Mouse (Mus musculus) ovary, adult 18-20 months (tissue): ENCODE data around the gene Rasgef1c.

Experiments used
- DNase-seq: peaks from one replicate; pipeline ENCODE4 v3.0.0; 2022; ENCODE audit warnings: low spot score, mixed read lengths

Gene Rasgef1c

DNA sequence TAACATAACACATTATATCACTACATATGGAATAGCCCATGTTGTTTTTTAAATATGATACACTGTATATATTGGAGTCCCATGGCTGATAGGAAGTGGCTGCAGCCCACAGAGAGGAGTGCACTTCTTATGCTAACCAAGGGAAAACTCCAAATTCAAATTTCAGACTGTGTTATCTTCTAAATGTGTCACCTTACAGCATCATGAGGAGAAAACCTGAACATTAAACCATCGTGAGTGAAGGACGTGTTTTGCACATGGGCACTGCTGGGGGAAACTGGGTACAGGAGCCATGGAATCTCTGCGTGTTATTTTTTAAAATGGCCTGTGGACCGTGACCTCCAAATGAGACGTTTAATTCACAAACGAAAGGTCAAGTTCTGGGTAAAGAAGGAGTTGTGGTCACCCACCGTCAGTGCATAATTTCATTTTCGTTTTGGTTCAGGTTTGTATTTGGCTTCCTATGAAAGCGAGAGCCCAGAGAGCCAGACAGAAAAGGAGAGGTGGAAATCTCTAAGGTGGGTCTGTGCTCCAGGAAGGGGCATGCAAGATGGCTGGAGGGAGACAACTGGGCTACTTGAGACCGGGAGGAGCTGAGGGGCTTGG, 76.4 kb downstream of the Rasgef1c start:
- DNase-seq, result no peak

DNA sequence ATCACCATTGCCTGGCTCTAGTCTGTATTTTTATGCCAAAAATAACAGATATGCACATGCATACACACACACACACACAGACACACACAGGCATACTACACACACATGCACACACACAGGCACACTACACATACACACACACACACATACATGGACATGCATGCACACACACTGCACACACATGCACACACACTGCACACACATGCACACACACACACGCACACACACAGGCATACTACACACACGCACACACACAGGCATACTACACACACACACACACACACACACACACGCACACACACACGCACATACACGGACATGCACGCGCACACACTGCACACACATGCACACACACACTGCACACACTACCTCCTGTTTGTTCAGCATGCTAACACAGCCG, 77.3 kb downstream of the Rasgef1c start:
- no peak for DNase-seq

DNA sequence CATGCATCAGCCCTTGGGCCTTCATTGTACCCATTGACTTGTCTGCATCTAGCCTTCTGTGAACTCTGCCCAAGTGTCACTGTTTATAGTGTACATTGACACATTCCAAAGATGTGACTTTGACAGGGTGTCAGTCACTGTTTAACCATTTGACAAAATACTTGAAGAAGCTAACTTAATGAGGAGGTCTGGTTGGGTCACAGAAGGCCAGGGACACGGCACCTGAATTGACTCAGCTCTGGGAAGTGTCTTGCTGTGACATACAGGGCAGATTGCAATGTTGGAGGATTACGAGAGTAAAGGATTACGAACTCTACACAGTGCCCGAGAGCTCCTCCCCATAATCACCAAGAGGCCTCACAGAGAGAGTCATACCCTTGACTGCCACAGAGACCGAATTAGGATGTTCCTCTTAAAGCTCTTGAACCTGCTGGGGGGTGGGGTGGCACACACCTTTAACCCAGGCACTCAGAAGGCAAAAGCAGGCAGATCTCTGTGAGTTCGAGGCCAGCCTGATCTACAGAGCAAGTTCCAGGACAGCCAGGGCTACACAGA, 79.1 kb downstream of the Rasgef1c start:
- no peak for DNase-seq

DNA sequence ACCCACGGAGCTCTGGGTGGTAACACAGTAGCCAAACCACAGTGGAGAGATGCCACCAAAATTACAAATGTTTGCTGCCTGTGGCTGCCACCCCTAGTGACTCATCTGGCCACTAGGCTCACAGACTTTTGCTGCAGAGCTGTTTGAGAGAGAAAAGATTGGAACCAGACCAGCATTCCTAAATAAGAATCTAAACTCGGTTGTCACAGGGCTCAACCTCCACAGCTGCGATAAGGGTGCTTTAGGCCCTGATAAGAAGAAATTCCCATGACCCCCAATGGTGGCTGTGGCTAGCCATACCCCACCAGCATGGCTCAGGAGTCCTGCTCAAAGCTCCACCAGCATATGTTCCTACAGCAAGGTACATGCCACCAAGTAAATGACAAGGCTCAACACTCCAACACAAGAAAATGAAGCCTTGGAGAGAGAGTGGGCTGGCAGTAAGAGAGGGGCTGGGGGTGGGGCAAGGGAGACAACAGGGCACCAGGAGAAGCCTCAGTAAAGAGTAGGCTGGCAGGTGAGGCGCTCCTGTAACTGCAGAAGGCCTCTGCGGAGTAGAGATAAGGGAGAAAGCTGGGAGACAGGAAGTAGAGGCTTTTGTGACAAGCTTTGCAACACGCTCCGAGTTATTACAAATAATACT, 79.8 kb downstream of the Rasgef1c start:
- no peak for DNase-seq

DNA sequence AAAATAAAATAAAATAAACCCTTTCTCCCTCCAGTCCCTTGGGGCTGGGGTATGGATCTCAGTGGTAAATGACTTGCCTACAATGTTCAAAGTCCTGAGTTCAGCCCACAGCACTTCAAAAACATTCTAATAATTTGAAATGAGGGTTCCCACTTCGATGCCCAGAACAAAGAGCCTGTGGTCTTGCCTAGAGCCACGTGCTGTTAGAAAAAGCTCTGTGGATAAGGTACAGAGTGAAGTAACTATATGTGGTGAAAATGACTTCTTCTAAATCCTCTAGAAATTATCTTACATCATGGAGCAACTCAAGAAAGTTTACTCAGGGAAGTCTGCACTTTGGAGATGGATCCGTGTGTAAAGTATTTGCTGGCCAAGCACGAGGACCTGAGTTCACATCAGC, 80.5 kb downstream of the Rasgef1c start:
- DNase-seq, result no peak

DNA sequence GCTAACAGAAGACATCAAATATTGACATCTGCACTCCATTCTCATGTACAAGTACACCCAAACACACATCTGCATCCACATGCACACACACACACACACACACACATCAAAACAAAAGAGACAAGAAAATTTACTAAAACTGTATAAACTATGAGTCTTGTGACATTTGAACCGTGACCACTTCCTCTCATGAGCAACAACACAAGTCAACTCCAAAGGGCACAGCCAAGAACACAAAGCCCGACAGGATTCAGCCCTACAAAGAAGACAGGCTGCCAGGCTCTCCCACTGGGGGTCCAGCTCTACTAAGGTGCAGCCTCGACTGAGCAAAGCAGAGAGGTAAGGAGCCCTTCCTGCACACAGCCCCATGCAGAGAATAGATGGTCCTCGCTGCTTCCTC, 81.2 kb downstream of the Rasgef1c start:
- no peak for DNase-seq

DNA sequence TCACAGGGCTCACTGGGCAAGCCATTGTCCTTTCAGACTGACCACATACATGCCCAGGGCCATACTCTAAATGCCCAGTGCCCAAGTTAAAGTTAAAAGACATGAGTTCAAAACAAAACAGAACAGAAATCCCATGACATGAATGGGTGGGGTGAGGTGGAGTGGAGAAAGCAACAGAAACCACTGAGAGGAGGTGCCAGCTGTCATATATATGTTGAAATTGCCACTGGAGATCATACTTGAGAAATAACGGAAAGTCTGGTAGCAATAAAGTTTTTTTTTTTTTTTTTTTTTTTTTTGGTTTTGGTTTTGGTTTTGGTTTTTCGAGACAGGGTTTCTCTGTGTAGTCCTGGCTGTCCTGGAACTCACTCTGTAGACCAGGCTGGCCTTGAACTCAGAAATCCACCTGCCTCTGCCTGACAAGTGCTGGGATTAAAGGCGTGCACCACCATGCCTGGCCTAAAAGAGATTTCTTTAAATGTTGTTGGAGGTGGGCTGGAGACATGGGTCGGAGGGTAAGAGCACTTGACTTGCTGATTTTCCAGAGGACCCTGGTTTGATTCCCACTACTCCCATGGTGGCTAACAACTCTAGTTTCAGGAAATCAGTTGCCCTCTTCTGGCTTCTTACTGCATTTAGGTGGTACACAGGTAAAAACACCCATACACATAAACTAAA, 82.4 kb downstream of the Rasgef1c start:
- no peak for DNase-seq

DNA sequence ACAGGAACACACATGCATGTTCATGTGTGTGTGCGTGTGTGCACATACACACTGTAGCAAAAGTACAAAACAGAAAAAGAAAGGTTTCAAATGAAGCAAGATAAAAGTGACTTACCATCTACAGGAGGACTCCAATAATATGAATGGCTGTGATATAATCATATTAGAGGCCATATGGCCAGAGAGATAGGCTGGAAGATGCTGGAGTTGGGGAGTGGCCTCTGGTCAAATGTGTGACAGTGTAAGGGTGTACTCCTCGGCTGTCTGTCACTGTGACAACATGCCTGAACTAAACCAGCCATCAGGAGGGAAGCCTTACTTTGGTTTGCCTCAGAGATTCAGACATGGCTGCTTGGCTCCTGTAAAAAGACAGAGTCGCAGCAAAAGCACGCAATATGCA, 83.4 kb downstream of the Rasgef1c start:
- no peak for DNase-seq

DNA sequence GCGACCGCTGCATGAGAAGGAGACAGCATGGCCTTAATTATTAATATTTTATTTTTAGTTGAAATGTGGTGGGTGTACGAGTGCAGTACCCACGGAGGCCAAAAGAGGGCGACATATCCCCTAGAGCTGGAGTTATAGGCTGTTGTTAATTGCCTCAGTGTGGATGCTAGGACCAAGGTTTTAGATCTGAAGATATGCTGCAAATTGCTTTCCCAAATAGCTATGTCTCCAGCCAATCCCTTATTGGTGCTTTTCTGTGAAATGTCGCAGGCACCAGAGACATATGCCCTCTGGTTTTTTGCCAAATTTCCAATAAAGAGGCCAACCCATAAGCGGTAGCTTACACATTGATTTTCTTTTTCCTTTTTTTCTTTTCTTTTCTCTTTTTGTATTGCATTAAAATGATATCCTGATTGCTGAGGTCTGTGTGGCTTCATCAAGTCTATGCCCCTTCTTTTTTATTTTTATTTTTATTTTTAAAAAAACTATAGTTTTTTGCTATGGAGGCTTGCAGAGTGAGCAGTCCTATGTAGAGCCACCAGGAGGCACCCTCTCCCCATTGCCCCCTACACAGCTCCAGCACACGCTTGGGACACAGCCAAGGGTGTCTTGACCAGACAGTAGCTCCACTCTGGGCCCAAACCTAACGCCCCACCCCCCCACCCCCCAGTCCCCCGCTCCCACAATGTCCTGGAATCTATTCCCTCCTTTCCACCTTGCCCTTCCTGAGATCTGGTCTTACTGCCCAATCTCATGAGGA, 84.8 kb downstream of the Rasgef1c start:
- DNase-seq, result no peak

DNA sequence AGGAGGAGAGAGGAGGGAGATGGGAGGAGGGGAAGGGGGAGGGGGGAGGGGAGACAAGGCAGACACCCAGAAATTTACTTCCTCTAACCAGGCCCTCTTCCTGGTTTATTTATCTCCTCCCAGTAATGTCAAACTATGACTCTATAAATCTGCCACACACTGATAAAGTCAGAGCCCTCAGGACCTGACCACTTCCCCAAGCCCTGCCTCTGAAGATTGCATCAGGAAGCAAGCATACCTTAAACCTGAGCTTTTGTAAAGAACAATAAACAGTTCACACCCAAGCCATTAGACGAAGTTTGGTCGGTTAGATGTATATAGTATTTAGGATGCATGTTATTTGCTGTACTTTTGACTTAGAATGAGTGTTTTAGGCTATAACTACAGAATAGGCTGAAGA, 92.9 kb downstream of the Rasgef1c start:
- DNase-seq, result no peak

DNA sequence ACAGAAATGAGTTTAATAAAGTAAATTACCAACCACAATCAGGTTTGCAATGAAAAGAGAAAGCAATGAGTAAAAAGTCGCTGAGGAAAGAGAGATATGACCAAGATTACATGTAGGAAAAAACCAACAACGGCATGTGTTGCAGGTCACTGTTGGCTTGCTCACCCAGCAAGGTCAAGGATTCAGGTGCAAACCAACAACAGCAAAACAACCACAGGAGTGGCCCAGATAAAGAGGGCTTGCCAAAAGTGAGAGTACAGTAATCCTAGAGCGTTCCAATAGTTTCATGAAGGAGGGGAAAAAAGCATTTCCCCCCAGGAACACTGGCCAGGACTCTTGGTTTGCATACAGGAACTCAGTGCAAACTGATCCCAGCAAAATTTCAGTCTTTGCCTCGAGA, 94.8 kb downstream of the Rasgef1c start:
- DNase-seq, result no peak

DNA sequence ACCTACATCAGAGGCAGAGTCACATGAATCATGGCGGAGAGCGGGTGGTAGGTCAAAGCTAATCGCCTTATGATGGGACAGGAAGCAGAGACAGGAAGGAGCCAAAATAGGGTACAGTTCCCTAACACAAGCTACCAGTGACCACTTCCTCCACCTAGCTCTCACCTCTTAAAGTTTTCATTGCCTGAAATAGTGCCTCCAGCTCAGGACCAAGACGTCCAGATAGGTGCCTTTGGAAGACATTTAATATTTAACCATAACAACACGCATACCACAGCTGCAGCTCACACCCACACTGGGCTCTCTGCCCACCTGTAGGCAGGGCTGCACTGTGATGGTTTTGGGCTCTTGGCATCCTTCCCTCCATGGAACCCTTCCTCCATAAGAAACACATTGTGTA, 95.7 kb downstream of the Rasgef1c start:
- no peak for DNase-seq

DNA sequence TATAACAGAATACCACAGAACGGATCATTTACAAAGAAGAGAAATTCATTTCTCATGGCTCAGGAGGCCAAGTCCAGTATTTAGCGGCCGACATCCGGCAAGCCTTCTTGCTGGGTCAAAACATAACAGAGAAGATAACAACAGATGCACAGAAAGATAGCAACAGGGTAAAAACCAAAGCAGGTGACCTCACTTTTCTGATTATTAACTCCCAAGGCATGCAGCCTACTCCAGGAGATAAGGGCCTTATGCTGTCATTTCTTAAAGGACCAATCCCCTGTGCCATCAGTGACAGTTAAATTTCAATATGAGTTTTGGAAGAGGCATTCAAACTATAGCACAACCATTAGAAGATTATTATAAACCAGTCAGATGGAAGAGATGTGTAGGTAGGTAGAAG, 101.2 kb downstream of the Rasgef1c start:
- DNase-seq, result no peak

DNA sequence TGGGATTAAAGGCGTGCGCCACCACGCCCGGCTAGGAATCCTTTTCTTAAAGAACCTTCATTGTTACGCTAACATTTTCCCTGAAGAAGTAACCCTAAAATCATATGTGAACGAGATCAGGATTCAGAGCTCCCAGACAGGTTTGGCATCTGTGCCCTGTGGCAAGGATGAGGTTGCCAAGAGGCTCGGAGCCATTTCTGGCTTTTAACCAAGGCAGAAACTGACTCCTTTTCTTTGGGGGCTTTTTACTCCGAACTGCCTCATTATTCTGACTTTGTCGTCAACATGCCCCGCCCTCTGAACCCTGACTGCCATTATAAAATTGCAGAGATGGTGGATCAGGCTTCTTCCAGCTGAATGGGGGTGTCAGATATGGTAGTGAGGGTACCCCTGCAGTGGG, 106.1 kb downstream of the Rasgef1c start:
- DNase-seq, result no peak

DNA sequence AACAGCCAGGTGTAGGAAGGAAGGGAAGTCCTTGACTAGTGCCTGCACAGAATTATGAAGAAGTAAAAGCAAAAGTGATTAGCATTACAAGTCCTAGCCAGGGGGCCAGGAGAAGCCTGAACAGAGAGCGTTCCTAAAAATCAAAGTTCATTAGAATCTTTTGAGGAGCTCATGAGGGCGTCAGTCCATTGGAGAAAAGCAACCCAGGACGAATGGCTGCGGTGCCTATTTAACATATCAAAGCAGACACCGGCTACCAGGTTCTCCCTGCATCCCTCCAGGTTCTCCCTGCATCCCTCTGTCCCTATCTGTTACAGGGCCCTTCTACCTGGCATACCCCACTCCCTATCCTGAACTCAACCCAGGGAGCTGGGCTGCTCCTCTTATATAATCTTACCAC, 106.6 kb downstream of the Rasgef1c start:
- DNase-seq, result no peak

DNA sequence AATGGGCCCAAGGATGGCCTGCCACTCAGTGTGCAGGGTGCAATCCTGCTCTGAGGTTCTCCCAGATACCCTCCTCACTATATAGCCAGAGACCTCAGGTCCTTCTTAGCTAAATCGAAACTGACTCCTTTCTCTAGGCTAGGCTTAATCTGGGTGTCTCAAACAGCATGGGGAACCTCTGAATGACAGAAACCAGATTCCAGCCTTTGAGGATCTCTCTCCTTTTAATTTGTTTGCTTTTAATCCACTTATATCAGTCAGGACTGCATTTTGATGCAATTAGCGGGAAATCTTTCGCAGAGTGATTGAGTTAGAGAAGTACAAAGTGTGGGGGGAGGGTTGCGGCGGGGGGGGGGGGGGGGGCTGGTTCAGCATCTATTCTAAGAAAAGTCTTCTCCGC, 111.4 kb downstream of the Rasgef1c start:
- no peak for DNase-seq

DNA sequence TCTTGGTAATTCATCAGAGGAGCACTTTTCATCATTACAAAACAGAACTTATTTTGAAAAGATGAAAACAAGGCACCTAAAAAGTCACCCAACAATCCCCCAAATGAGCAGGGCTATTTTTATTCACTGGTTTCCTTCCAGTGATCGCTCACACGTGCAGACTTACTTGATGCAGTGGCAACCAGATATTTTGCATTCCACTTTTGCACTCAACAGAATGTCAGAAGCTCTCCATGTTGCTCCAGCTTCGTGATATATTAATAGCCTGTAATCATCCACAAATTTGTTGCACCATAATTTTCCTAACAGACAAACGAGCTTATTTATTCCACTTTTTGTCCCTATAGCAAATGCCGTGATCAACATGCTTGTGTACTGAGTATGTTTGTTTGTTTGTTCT, 114.9 kb downstream of the Rasgef1c start:
- DNase-seq, result no peak

DNA sequence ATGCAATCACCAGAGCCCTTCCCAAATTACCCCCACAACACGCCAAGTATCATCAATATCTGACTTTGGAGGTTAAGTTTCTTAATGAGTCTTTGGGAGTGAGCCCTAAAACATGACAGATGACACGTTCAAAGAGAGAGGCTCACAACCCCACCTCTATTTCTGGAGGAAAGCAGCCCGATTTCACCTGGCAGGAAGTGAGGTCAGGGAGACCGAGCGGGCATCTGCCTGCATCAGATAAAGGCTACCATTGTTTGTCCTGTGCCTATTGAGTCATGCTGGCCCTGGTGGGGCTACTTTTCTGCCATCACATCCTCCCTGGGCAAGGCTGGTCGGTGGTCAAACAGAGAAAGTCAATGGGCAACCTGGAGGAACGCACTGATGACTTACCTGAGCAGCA, 115.9 kb downstream of the Rasgef1c start:
- no peak for DNase-seq

DNA sequence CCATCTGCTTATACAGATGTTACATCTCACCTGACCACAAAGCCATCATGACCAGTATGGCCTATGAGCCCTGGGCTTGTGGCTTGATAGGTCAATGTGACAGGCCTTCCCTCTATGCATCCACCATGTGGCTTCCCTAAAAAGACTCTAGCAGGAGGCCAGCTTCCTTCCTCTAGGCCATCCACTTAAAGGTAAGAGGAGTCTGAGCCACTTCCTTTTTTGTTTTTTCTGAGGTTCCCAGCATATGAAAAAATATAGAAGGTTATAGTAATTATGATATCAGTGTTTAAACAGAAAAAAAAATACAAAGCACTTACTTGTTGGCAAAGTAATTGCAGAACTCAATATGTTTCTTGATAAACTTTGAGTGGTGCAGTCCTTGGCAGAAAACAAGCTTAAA, 117.2 kb downstream of the Rasgef1c start:
- no peak for DNase-seq

DNA sequence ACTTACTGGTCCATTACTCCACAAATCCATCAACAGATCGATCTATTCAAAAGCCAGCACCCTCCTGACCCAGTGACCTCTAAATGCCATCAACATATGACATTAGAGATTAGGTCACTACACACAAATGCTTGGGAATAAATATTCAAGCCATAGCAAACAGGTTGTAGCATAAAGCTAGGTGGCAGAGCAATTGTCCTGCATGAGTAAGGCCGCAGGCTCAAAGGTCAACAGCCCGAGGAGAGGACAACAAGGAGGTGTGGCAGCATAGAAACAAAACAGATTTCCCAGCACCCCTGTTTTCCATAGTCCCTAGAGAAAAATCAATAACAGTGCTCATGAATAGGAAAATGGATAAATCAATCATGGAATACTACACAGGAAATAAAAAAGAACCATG, 120.5 kb downstream of the Rasgef1c start:
- DNase-seq, result no peak

DNA sequence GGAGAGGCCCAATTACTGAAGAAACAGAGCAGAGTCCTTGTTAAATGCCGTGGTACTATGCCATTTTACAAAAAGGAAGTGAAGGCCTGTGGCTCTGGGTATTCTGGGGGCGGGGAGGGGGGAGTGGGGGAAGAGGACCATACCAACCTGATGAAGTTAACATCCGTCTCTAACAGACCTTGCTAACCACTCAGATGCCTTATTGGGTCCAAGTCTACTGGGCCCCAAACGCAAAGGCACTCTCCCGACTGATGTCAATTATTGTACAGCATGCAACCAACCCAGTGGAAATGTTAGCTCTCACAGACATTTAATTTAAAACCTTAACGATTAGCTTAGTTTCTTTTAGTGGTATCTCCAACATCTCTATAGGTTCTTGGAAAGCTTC, 122.8 kb downstream of the Rasgef1c start:
- no peak for DNase-seq

DNA sequence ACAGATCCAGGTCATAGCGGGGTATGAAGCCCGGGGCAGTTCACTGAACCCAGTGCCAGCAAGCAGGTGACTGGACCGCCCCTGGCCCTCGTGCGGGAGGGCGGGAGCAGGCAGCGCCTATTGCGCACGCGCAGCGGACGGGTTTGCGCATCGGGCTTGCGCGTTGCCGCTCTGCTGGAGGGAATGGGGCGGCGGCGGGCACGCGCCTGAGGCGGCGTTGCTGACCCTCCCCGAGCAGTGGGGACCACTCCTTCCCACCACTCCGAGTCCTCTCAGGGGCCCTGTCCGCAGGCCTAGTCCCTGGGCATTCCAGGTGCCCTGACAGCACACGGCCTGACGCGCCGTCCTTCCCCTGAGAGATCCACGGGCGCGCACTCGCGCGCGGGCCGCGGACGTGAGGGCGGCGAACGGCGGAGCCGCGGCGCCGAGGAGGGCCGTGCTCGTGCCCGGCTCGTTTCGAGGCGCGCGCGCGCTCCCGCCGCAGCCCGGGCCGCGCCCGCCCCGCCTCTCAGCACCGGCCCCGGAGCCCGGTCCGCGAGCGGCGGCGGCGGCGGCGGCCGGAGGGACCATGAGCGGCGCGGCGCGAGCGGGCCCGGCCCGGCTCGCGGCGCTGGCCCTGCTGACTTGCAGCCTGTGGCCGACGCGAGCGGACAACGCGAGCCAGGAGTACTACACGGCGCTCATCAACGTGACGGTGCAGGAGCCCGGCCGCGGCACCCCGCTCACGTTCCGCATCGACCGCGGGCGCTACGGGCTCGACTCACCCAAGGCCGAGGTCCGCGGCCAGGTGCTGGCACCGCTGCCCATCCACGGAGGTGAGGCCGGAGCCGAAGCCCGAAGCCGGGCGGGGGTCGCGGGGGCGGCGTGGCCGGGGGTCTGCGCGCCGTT, 123.4 kb downstream of the Rasgef1c start, which contains the start of gene Rnf130:
Gene Rnf130 (plus strand): TSS at position 514 of the 888 bp plus-strand sequence.
- peak; percentile 91 for DNase-seq
